Mouse (Mus musculus): ENCODE results near the gene Rbm4. TPM values are rescaled to one million over a fixed set of nuclear protein-coding genes. Genes with fewer than 3 reads are reported as not detected.
A peak's percentile ranks its signal among the peaks of the same experiment; 100 is the strongest.
"Not testable (repeated sequence)": the region's sequence is repeated elsewhere in the genome, so short reads cannot be mapped to it uniquely, and the experiment has no call there.

The Rbm4 gene
- total RNA-seq, 2 experiments from 2014 or later, result 57.6 to 68.1 TPM

DNA sequence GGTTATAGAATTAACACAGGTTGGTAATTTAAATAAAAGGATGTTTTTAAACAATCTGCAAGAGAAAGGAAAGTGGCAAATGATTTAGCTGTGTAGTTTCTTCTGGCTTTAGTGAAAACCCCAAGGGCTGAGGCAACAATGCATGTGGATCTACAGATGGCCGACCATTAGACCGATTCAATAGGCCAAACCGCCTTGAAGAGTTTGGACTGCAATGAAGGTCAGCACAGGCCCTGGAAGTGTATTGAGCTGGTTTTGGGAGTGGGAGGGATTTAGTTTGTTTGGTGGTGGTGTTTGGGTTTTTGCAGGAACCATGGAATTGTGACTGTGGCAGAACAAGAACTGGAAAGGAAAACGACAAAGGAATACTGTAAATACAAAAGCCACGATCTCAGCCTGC, 5.4 kb upstream of the Rbm4 start:
- DNase-seq, result no peak

DNA sequence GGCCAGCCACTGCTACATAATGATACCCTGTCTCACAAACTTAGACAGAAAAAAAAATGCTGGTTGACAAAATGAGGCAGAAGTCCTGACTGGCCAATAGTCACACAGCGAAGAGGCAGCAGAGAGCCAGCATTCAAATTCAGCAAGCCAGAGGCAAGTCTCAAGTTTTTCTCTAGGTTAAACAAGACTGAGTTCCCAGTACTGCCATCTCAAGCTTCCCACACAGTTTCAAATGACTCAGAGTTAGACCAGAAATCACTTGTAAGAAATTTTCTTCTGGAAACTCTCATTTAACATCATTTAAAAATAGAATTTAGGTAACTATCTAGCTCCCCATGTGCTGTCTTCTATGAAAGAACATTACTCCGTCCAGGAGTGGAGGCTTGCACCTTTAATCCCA, 4.1 kb upstream of the Rbm4 start:
- no peak for DNase-seq

DNA sequence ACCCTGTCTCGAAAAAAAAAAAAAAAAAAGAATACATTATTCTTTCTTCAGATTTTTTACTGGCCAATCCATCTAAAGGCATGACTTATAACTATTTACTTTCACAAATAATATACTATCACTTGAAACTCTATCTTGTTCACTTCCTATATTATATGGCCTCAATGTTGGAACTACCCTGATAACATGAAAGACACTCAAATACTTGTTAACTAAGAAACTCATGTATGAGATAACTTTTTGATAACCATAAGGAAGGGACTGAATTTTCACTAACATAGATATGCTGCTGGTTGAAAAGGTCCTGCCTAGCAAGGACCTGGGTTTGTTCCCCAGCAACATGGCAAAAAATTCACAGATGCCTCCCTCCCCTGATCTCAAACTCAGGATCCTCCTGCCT, 2.2 kb upstream of the Rbm4 start:
- no peak for DNase-seq

DNA sequence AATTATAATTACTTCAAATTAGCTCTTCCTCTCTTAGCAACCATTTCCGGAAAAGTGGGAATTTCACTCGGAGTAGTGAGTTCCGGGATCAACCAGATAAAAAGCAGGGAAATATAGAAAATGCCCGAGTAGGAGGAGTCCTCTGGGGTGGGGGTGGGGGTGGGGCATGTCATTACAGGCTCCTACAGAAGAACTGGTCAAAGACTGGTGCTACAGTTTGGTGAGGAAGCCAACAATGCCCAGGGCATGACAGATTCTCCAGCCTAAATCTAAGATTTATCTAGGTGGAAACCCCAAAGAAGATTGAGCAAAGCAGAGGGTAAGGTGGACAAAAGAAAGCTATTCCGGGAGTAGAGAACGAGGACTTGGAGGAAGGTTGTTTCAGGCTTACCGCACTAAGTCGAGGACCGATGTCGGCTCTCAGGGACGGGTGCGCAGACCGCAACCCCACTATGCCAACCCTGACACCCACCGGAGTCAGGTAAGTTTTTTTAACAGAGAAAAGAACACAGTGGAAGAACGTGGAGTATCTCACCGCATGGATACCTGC, 345 bp downstream of the Rbm4 start:
- no peak for DNase-seq

DNA sequence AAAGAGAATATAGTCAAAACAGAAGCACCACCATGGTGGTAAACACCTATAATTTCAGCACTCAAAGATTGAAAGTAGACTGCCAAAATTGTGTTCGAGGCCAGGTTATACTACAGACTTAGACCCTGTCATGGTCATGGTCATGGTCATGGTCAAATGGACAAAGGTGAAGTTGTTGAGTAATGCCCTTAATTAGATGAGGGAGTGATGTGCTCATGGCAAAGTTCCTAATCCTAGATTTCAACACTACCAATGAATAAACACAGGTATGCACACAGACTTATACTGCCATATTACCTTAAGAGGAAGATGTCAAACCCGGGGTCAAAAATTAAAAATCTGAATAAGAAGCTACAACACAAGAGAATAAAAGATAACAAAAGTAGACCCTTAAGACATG, 7.4 kb downstream of the Rbm4 start:
- no peak for DNase-seq

DNA sequence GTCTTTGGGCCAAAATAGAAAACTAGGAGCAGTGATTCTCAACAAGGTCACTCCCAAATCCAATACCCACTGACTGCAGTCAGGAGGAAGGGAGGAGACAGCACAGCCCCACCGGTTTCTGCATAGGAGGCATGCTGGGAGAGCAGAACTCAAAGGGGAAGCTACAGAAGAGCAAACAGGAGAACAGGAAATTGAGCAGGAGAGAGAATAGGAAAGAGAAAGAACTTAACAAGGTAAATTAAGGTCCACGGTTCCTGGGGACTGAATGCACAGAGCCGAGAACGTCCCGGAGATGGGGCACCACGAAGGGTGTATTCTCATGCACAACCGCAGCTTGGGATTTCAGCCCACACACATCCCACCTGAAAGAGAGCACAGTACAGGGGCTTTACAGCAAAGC, 8.5 kb downstream of the Rbm4 start:
- no peak for DNase-seq

DNA sequence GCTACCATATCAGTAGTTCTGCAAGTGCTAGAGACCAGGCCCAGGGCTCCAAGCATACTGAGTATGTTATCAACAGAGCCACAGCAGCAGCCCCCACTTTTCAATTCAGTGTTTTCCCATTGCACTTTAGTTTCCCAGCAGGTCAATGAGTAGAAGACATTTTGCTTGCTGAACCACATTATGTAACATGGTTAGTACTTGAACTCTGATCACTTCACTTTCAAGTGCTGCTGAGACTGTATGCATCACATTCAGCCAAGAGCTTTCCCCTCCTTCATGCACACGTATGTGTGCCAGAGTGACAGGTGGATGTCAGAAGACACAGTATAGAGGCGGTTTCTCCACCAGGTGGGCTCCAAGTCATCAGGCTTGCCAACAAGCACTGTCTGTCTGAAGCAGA, 10.8 kb downstream of the Rbm4 start:
- DNase-seq, result no peak

DNA sequence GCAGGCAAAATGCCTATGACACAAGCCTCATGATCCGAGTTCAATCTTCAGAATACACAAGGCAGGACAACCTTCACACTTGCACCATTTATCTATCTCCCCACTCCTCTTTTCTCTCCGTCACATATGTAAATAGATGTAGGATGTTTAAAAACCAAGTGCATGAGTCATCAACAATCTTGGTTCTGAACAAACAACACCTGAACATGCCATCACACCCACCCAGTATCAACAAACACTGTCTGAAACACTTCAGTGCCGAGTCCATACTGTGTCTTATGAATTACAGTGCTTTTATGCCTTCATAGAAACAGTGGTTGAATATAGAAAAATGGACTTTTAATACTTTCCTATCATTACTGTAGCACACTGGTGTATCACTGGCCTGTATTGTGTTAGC, 20.9 kb downstream of the Rbm4 start:
- DNase-seq, result no peak

DNA sequence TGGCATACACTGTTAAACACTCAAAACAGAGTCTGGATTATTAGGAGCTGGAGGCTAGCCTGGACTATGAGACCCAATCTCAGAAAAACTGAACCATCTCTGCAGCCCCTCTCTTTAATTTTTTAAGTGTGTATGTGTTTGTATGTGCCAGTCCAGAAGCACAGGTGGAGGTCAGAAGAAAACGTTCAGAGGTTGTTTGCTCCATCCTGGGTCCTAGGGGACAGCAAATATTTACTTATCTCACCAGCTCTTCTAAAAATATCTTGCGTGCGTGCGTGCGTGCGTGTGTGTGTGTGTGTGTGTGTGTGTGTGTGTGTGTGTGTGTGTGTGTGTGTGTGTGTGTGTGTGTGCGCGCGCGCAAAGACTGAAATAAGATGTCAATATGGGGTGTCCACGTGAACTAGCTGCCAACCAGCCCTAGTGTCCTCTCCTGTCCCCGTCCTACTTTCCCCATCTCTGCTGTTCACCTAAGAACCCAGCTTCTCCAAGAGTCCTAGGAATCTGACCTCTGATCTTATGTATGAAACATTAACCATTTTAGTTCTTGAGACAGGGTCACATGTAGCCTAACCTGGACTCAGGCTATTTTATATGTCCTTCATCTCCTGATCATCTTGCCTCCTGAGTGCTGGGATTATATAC, 26.1 kb downstream of the Rbm4 start:
- DNase-seq, result no peak

DNA sequence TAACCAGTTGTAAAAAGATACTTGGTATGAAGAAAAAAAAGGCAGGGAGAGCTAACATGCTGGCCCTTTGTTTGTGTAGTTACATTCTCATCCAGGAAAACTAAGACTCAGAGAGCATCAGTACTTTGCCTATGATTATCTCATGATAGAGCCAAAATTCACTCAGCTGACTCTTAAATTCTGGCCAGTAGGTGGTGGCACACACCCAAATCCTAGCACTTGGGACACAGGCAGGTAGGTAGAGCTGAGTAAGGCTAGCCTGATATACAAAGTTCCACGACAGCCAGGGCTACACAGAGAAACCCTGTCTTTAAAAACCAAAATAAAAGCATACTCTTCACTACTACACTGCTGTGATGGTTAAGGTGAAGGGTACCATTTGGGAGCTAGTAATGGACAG, 30.8 kb downstream of the Rbm4 start:
- DNase-seq, result peak in 1 of 2 experiments; percentile 48

DNA sequence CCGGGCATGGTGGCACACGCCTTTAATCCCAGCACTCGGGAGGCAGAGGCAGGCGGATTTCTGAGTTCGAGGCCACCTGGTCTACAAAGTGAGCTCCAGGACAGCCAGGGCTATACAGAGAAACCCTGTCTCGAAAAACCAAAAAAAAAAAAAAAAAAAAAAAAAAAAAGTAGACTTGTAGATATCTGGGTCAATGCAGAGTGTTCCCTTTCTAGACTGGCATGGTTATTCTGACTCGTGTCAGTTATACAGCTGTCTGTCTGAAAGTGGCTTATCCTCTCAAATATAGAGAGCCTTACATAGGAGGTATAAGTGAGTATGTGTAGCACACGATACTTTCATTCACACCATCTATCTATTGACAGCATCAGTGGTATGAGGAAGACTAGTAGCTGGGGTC, 33.2 kb downstream of the Rbm4 start:
- DNase-seq, result not testable (repeated sequence)

DNA sequence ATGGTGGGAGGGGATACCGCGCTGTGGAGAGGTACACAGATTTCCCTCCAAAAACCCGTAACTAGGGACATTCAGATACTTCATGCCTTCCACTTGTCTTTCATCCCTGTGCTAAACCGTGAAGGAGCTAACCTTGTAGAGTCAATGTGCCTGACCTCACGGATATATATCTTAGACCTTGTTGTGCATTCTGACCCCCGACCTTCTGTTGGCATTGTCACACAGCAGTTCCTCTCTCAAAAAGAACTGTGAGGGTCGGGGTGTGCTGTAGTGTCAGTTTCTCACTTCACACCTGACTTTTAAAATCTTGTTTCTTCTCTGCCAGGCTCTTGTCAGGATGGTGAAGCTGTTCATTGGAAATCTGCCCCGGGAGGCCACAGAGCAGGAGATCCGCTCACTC, 36.8 kb downstream of the Rbm4 start:
- DNase-seq, result no peak

DNA sequence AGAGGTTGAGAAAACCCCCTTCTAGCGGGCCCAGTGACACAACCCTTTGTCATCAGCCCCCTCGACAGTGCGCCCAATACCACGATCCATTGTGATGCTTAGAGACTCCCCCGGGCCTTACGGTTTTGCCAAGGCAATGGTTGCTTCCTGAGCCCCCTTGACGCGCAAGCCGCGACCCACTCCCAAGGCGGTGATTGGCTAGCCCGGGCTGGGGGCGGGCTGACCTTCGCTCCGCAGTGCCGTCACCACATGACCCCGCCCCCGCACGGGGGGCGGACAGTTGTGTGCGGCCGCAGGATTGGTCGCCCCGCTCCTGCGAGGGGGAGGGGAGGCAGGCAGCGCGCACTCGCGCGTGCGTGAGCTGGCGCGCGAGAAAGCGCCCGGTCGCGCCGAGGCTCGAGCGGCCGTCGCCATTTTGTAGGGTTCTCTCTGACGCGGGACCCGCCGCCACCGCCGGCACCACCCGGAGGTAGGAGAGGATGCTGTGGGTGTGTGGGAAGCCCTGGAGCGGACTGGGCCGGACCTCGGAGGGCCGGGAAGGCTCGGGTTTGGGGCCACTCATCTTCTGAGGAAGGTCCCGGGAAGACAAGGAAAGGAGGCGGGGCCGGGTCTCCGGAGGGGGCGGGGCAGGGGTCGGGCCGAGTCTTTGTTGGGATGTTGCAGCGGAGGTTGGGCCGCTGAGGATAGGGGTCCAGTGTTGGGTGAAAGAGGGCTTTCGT, 37.3 kb downstream of the Rbm4 start, which contains the start of gene Rbm4b:
Gene Rbm4b, plus strand, starts transcription at position 305 of the 719 bp plus-strand sequence.
- DNase-seq, result peak; percentile 97 to 99

DNA sequence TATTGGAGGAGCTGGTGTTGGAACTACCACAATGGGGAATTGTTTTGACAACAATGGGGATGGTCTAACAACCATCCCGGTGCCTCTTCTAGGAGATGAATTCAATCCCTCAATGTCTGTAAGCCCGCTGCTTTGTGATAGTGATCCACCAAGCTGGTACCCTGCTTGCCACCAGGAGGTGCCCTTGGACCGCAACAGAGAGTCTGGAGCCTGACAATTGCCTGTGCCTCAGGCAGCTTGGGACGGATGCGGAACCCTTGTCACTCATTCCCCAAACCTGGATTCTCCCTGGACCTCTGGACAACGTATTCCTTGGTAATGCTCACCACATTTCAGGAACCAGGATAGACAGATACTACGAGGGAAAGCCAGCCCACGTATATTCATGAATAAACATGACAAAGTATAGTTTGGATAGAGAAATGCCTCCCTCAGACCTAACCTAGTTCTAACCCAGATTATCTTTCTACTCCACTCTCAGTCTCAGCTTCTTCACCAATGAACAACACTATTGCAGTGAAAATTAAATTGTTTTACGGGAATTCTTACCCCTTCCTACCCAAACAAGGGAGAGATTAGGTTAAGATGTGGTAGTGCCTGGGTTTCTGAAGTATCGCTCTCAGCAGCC, 38.0 kb downstream of the Rbm4 start:
- peak; percentile 92 to 94 for DNase-seq

DNA sequence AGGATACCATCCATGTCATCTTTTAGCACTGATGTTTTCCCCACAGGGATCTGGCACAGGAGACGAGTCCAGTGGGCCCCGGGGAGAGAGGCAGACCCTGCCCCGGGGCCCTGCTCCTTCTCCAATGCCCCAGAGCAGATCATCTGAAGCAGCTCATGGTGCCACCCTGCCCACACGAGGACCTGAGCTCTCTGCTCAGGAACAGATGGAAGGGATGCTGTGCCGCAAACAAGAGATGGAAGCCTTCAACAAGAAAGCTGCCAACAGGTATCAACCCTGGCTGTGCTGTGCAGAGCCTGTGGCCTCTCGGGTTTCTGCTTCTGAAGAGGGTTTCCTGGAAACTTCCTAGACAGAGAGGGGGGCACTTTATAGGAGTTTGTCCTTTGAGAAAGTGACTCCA, 43.7 kb downstream of the Rbm4 start:
- DNase-seq, result no peak

DNA sequence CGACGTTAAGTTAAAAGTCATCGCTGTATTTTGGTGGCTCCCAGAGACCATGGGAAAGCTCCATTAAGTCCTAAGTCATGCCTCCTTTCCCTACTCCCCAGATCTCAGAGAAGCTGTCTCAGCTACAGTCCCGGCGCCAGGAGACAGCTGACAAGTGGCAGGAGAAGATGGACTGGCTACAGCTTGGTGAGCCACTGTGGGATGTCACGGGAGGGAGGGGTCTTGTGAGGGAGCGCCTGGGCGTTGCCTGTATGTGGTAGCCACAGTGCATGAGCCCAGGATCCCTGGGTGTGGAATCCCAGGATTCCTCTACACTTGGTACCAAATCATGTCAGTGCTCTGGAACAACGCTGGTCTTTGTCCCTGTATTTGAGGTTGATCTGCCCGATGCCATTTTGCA, 45.2 kb downstream of the Rbm4 start:
- DNase-seq, result no peak

DNA sequence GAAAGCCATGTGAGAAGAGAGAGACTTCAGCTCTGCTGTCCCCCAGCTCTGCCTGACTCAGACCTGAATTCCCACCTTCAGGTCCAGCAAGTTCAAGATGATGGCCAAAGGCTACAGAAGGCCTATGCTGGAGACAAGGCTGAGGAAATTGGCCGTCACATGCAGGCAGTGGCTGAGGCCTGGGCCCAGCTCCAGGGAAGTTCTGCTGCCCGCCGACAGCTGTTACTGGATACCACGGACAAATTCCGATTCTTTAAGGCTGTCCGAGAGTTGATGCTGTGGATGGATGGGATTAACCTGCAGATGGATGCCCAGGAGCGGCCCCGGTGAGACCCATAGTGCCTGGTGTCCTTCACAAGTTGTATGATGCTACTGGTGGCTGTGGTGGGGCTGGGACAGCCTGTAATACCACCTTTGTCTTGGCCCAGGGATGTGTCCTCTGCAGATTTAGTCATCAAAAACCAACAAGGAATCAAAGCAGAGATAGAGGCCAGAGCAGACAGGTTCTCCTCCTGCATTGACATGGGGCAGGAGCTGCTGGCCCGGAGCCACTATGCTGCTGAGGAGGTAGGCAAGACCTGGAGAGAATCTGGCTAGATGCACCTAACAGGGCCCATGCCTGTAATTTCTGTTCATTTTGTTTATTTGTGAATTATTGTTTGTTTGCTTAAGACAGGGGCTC, 45.9 kb downstream of the Rbm4 start:
- no peak for DNase-seq

DNA sequence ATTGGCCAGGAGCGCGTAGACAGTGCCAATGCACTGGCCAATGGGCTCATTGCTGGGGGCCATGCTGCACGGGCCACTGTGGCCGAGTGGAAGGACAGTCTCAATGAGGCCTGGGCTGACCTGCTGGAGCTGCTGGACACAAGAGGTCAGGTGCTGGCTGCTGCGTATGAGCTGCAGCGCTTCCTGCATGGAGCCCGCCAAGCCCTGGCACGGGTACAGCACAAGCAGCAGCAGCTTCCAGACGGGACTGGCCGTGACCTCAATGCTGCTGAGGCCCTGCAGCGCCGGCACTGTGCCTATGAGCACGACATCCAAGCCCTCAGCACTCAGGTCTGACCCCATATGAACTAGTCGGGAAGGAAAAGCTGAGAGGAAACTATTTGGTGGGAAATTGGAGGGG, 47.1 kb downstream of the Rbm4 start:
- DNase-seq, result peak; percentile 80 to 83

DNA sequence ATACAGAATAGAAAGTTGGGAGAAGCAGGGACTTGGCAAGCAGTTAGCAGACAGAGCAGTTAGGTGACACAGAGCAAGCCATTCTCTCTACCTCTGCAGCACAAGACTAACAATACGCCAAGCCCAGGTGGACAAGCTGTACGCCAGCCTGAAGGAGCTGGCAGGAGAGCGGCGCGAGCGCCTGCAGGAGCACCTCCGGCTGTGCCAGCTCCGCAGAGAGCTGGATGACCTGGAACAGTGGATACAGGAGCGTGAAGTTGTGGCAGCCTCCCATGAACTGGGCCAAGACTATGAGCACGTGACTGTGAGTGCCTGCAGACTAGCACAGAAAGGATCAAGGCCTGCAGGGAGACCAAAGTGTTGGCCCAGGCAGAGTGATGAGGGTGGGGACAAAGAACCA, 48.0 kb downstream of the Rbm4 start:
- peak in 1 of 2 experiments; percentile 18 for DNase-seq

DNA sequence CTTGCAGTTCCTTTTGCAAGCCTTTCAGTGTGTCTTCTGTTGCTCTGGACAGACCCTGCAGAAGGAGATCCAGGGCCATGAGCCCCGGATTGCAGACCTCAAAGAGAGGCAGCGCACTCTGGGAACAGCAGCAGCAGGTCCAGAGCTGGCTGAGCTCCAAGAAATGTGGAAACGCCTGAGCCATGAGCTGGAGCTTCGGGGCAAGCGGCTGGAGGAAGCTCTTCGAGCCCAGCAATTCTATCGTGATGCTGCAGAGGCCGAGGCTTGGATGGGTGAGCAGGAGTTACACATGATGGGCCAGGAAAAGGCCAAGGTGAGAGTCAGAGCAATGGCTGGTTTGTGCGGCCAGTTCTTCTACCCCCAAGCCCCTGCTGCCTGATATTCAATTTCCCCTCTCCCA, 48.6 kb downstream of the Rbm4 start:
- peak; percentile 75 to 83 for DNase-seq

DNA sequence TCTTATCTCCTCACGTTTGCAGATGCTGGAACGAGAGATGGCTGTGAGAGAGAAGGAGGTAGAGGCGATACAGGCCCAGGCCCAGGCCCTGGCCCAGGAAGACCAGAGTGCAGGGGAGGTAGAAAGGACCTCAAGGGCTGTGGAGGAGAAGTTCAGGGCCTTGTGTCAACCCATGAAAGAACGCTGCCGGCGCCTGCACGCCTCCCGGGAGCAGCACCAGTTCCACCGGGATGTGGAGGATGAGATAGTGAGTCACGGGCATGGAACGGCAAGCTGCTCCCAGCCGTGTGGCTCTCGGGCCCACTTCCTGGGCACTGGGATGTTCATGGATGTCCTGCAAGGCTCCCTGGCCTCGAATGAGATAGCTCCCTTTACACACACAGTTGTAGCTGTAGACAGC, 49.7 kb downstream of the Rbm4 start:
- no peak for DNase-seq

DNA sequence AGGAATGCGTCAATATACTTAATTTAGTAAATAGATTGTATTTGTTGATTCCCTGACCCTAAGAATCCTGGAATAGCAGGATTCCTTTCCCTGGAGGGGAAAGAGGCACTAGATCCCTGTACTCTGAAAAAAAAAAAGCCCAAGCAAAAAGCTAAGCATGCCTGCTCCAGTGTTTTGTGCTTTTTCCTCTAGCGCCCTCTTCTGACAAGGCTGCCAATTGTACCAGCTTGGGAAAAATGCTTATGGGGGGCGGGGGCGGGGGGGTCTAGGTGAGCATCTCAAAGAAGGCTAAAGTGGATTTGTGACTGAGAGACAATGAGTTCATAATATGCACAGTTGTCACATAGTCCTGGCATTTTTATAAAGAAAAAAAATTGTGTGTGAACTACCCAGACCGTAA, 50.2 kb downstream of the Rbm4 start:
- DNase-seq, result peak in 1 of 2 experiments; percentile 45

DNA sequence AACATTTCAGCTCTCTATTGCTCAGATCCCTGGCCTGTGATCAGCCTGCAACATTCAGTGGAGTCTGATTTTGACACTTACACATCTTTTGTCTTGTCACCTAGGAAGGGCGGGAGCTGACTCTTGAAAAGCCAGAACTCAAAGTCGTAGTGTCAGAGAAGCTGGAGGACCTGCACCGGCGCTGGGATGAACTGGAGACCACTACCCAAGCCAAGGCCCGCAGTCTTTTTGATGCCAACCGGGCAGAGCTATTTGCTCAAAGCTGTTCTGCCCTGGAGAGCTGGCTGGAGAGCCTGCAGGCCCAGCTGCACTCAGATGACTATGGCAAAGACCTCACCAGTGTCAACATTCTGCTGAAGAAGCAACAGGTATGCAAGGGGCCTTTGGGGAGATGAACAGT, 51.5 kb downstream of the Rbm4 start:
- no peak for DNase-seq
